Mouse (Mus musculus) spleen, postnatal 4 days (tissue): Measurements from ENCODE around the gene Rpl37a.

ENCODE experiments used
- DNase-seq, 2 experiments: peaks; one replicate each; pipeline ENCODE4 v3.0.0; 2022; ENCODE audit warnings: low spot score in 2 of 2

Rpl37a gene

DNA sequence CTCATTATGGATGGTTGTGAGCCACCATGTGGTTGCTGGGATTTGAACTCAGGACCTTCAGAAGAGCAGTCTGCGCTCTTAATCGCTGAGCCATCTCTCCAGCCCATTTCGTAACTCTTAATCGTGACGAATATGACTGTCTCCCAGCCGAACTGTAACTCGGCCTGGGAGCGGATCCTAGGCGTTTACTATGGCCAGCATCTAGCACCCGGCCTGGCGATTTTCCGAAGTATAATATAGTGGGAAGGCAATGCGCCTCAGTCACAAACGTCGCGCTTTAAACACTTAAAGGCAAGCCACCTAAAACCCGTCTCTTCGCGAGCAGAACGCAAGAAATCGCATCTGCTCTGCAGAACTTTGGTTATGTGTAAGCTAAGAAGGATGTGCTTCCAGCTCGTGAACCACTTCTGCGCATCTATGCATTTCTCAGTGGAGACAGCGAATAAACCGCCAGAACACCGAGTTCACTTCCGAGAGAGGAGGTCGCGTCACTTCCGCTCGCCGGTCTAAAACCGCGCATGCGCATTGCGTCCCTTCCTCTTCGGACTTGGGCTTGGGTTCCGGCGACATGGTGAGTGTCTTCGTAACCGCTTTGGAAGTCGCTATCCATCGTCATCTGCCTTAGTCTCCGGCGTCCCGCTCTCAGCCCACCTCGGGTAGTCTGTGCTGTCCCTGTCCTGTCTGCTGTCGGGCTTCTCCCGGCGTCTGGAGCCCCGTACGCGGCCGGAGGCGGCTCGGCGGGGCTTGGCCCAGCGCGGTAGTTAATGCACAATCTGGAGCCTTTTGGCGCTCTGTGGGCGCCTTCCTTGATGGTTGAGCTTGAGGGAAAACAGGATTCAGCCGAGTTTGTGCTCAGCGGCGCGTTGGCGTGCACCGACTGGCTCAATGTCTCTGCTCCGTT is at the start of gene Rpl37a:
Gene Rpl37a (plus strand): TSS at position 538 of the 901 bp plus-strand sequence.
- peak; percentile 92 to 96 for DNase-seq

DNA sequence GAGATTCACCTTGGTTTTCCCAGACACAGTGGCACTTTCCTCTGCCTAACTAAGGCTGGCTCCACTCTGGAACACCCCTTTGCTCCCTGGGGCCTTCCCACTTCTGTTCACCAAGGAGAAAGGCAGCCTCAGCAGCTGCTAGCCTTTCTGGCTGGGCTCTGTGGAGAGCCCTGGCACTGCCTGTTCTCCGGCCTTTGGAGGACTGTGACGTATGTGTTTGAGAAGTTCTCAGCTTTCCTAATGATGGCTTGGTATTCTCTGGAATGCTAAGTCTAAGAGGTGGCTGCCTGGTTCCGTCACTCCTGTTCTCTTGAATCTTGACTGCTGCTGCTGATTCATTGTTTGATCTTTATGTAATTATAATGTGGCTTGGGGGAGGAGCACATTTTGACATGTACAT is 38.0 kb upstream of the Rpl37a start:
- no peak for DNase-seq

DNA sequence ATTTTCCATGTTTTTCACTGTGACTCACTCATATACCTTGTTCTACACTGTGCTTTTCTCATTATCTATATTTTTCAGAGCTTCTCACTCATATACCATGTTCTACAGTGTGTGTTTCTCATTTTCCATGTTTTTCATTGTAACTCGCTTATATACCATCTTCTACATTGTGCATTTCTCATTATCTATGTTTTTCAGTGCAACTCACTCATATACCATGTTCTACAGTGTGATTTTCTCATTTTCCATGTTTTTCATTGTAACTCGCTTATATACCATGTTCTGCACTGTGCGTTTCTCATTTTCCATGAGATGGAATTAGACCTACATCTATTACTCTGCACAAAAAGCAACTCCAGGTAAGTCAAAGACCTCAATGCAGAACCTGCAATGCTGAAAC is 14.8 kb upstream of the Rpl37a start:
- no peak for DNase-seq

DNA sequence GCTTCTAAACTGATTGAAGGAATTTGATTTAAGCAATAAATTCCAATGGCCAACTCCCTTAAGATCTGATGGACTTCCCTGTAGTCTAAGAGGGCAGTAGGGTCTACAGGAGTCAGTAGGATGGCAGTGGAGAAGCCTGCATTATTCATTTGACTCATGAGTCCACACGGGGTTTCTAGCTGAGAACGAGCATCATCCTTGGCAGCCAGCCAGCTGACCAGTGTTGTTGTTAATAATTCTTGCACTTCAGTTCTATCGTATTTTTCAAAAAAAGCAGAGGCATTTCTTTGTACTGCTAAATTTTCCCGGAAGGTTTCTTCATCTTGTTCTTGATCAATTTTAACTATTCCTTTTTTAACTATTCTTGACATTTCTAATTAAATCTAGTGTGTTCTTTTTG is 12.4 kb upstream of the Rpl37a start:
- no peak for DNase-seq

DNA sequence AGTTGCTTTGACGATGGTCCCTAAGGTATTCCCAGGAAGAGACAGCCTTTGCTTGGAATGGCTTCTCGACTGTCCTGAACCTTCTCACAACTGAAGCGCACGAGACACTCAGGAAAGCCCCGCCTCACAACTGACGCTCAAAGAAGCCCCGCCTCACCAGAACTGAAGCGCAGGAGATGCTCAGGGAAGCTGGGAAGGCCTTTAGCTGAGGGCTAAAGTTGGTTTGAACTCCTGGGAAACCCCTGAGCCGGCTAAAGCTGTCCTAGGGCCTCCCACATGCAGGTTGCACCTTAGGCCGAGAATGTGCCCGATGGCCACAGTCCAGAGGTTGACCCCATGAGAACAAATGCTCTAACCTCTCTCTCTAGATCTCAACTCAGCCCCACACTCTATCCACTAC is 10.6 kb upstream of the Rpl37a start, which contains the start of gene Ankar:
Gene Ankar (minus strand): TSS at position 101 of the 400 bp plus-strand sequence.
- DNase-seq = no peak

DNA sequence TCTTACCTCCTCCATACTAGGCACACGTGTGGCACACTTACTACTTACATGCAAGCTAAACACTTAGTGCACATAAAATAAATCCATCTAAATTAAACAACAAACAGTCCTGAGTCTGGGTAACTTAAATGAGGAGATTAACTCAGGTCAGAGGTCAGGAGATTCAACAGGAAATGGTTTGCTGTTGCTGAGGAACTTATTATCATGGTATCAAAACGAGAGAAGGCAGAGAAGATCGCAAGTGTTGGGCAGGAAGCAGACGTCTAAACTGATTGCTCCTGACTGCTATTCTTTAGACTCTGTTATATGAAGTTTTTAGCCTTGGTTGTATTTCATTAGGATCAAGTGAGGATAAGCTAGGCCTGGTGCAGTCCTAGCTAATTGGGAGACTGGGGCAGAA is 3.6 kb upstream of the Rpl37a start:
- DNase-seq = no peak

DNA sequence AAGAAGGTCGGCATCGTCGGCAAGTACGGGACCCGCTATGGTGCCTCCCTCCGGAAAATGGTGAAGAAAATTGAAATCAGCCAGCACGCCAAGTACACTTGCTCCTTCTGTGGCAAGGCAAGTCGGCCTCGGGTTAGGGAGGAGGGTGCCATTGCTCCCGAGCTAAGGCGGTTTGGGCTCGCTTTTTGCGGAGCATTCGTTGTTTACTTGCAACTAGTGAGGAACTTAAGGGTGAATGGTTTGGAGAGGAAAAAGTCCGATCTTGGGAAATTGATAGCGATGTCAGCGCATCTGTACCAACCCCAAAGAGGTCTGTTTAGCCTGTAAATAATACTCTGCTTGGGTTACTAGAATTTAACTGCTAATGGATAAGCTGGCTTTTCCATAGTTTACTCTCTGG is 594 bp downstream of the Rpl37a start:
- peak in 1 of 2 experiments; percentile 24 for DNase-seq

DNA sequence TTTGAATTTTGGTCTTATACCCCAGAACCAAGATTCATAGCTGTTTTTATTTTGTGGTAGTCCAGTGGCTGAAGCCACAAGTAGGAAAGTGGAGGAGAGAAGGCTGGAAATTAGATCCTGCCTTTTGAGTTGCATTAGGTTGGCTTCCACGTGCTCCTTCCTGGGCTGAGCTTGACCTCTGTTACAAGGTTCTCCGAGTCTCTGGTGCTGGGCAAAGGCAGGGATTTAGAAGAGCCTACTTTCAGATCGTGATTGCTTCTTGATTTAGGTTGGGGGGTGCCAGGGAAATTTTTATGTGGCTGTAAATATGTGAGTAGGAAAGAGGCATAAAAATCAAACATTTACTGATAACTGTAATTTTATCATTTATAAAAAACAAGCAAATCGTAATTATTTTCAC is 3.5 kb downstream of the Rpl37a start:
- DNase-seq = no peak

DNA sequence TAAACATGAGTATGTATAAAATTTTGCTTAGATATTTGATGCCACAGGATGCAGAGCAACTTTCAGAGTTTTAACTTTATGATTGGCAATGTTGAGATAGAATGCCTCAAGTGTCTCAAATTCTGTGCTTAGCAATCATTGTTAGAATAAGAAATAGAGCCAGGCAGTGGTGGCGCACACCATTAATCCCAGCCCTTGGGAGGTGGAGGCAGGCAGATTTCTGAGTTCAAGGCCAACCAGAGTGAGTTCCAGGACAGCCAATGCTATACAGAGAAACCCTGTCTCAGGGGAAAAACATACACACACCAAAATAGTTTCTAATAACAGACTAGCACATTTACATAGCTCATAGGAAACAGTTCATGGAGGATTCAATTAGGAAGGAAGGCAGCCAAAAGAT is 4.0 kb downstream of the Rpl37a start:
- no peak for DNase-seq

DNA sequence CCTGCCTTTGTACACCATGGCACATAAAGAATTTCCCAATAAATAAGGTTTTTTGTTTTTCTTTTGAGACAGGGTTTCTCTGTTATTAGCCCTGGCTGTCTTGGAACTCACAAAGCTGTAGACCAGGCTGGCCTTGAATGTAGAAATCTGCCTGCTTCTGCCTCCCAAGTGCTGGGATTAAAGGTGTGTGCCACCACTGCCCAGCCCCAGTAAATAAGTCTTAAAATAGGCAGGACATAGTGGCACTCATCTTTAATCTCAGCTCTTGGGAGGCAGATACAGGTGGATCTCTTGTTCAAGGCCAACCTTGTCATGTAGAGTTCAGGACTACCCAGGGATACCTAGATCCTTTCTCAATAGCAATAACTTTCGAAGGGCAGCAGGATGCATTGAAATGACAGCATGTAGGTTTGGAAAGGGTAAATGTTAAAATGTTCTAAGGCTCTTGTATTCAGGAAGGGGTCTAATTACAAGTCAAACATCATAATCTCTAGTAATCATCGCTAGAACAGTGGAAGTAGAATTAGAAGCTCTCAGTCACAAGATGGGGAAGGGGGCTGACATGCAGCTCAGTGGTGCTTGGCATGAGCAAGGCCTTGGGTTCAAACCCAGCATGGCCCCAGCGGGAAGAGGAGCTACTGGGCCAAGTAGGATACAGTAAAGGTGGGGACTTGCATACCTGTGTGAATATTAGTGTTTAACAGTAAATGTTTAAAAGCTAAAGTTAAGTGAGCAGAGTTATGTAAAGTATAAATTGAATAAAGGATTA is 4.7 kb downstream of the Rpl37a start:
- DNase-seq = no peak

DNA sequence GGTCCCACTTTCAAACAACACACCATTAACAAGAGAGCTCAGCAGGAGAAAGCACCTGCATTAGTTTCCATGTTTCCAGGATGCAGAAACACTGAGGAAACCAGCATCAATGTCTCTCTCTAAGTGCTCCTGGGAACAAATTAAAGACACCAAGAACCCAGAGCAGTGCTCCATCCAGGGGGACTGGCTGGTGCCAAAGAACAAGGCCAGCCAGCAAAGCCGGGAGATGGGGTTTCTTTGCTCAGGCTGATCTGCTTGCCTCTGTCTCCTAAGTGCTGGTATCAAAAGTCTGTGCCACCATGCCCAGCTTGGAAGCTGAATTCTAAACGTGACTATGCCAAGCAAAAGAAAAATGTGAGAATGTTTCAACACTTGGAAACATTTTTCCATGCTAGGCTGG is 5.3 kb downstream of the Rpl37a start:
- no peak for DNase-seq

DNA sequence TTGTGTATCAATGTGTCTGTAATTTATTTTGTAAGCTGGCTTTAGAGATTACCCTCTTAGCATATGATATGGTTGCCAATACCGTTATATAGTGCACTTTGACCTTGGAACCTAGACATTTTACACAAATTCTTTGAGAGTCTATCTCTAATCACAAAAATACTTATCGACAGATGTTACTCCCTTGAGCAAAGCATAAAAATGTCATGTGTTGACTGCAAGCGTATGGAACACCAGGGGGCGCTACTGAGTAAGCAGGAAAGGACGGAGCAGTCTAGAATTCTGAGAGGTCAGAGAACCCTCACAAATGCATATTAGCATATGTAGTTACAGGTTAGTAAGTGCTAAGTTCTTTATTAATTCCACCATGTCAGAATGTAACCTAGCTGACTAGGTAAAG is 5.8 kb downstream of the Rpl37a start:
- peak; percentile 79 to 93 for DNase-seq

DNA sequence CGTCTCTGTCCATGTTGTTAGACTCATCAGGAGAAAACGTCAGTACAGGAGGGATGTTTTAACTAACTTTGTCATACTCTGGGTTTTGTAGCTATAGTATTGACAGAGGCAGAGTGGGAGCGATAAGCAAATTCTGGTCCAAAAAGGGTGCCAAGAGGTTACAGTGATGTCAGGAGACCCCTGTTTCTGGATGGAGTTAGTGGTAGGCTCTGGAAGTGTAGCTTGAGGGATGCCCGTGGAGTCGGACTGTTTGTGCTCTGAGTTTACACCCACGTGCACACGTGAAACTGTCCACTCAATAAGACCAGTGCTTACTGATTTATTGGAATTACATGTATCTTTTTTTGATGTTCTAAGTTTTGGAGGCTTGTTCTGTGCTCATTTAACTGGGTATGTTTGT is 6.5 kb downstream of the Rpl37a start:
- no peak for DNase-seq

DNA sequence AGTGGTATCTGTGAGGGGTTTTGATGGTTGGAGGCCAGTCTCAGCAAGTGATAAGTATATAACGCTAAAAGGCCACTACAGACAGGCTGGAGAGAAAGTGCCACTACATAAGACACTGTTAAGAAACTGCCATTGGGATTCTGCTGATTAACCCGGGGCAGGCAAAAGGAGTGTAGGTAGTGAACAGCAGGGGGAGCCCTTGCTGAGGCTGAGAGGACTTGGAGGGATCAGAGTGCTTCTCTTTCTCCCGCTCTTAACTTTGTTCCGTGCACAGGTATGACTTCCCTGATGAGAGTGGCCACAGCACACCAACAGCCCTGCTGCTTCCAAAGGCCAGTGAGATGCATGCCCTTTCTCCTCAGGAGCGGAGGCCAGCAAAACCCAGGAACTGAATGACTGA is 7.8 kb downstream of the Rpl37a start:
- peak; percentile 71 to 82 for DNase-seq

DNA sequence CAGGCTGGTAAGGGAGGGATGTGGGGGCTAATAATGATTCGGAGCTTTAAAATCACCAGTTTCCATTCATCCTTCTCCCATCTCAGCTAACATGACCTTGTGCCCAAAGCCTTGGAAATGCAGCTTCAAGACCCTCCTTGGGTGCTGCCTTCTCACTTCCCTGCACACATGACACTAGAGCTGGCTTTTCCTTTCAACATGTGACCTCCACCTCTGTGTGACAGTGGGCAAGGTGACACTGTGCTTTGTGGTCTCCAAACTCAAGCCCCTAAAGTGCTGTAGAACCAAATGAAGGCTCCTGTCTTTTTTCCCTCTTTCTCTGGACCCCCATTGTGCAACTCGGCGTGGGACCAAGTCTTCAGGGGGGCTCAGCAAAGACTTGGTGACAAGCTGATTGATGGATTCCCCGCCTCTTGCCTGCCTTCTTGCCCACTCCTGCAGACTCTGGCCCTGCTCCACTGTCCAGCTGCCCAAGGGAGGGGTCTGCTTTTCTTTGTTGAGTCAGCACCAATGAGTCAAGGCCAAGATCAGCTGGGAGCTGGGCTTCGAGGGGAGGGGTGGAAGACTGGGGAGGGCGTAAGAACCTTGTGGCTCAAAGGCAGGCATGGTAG is 9.1 kb downstream of the Rpl37a start:
- no peak for DNase-seq

DNA sequence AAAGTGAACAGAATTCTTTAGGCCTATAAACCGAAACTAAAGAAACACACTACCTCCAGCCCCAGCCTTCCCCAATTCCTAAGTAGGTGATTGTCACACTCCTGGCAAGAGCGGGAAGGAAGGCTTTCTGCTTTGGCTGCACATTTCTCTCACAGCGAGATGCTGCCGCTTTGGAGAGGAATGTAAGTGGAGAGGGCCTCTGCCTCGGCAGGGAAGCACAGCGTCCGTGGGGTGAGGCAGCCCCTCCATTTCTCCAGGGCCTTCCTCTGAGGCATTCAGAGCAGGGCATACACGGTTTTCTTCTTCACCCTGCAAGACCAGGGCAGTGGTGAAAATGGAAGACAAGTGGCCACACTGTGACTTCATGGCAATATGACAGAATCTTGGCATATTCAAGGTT is 11.6 kb downstream of the Rpl37a start:
- no peak for DNase-seq

DNA sequence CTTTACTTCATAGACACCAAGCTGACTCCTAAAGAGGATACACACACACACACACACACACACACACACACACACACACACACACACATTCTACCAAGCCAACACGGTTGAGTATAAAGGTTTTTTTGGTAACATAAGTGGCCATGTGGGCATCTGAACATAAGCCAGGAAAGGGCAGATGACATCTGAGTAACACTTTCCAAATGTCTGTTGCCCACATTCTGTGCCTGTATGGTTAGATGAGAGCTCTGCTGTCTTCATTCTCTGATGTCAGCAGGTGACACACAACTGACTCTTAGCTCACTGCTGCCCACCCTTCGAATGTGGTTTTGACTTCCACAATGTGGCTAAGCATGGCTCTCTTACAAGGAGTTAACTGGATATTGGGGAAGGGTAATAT is 13.3 kb downstream of the Rpl37a start:
- no peak for DNase-seq

DNA sequence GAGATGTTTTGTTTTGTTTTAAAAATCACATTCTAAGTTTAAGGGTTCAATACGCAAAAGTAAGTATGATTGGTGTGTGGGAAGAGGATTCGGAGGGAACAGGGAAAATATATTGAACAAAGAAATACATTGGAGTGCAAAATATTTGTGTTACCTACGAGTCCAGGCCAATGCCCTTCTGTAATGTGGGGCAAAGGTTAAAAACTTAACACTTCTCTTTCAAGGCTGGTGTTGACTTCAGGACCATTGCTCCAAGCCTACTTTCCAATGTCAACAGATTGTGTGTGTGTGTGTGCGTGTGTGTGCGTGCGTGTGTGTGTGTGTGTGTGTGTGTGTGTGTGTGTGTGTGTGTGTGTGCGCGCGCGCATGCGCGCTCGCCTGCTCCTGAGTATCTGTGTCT is 14.9 kb downstream of the Rpl37a start:
- DNase-seq = no peak

DNA sequence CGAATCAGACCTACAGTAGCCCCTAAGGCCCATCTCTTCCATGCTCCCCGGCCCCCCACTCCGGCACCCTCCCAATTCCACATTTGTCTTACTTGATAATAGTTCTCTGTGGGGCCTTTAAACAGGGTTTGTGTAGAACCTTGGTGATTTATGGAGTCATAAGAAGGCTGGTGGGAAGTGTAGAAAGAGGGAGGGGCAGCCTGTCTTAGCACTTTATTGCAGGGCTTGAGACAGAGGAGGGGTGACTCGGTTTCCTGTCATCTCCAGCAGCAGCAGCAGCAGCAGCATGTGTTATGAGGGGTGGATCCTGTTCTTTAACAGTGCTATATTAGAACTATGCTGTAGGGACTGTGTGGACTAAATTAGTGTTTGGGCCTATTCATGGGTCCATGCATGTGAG is 17.7 kb downstream of the Rpl37a start:
- DNase-seq = no peak

DNA sequence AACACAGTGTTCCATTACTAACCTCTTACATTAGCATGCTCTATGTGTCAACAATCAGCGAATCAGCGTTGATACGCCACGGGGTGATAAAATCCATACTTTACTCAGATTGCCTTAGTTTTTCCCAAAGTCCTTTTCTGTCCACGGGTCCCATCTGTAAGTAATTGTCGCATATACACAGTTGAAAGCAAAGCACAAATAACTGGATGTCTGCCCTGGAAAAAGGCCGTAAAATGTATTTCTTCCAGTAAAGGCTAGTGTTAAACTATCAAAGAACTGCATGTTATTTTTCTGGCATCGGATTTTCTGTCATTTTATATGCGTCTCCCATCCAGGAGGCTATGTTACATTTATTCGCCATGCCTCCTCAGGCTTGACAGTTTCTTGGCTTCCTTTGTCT is 19.0 kb downstream of the Rpl37a start:
- DNase-seq = no peak

DNA sequence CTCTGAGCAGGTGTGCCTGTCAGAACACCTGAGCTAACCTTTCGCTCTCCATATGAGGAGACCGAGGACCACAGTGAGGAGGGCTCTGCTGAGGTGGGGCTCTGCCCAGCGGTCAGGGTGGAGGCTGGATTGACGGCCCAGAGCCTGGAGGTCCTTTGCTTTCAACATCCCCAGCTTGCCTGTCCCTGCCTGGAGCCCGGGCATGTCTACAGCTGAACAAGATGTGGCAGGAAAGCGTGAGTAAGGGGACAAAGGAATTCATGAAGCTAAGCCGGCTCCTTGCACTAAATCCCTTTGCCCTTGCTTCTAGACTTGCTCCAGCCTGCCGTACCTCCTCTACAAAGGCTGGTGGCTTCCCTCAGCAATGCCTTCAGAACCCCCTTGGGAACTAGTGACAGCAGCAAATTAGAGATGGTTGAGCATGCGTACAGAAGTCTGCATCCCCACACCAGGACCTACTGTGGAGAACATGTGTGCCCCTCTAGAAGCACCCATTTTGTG is 22.2 kb downstream of the Rpl37a start:
- no peak for DNase-seq

DNA sequence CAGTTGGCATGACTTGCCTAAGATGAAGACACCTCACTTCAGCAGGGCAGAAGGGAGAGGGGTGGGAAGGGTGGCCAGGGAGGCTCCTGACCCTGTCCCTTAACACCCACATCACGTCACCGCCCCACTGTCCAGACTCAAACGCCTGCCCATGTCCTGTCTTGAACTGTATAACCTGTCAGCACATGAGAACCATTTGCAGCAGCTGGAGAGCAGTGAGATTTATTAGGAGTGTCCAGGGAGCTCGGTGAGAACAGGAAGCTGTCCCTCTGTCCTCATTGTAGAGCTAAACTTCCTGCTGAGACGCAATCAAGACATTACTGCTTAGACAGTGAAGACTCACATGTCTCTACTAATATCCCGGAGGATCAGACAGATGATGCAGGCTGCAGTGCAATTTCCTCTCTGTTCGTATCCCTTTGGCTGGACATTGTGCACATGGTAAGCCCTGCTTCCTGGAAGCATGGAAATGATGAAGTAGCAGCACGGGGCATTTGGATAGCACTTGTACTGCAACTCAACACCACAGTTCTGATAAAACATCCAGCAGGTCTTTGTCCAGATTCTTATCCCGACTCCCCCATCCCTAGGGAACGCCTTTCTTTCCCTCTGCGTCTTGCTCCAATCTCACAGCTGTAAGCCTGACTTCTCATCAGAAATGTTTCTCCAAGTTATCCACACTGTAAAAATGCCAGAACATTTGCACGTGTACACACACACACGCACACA is 25.5 kb downstream of the Rpl37a start:
- DNase-seq = no peak
